Mouse (Mus musculus) layer of hippocampus, adult 2 months (tissue): Measurements from ENCODE around the gene Acsl3. TPM values are rescaled to one million over a fixed set of nuclear protein-coding genes. Genes with fewer than 3 reads are reported as not detected.

ENCODE experiments used
- DNase-seq, 2 experiments: peaks; one replicate each; pipeline ENCODE4 v3.0.0; 2022; ENCODE audit warnings: low spot score in 2 of 2
- H3K27ac ChIP-seq: fragments of 200-600 bp; 2 replicates; pipeline ENCODE4 v1.8.1; 2022
- H3K4me3 ChIP-seq: fragments of 200-600 bp; 2 replicates; pipeline ENCODE4 v1.8.1; 2022; ENCODE audit warnings: mild to moderate bottlenecking
- CTCF ChIP-seq: fragments of 200-600 bp; conservative IDR thresholded peaks from 2 replicates; pipeline ENCODE4 v1.8.1; 2022; ENCODE audit warnings: antibody characterized with exemption, mild to moderate bottlenecking, moderate library complexity
- long read RNA-seq, 2 experiments: library from polyadenylated mRNA; stranded (forward); transcript quantifications; one replicate each; pipeline ENCODE4 v2.0.0; 2021; ENCODE audit warnings: borderline mapping rate in 2 of 2
- total RNA-seq, 2 experiments: library from RNA; stranded (reverse); gene quantifications; 2 replicates each; pipeline ENCODE4 v1.2.3; 2021

Acsl3 gene
- total RNA-seq, result 100 to 1,000 TPM; 186 to 188 TPM
- long read RNA-seq, experiment 1, transcript Acsl3-201 (16 exons, 3,950 nt), result minor isoform, 26 of 107 reads
- long read RNA-seq, experiment 1, transcript Acsl3-205 (15 exons, 2,976 nt), result major isoform, 55 of 107 reads
- long read RNA-seq, experiment 1, partial matches to known transcripts, result 5 of 107 reads
- long read RNA-seq, experiment 1, other reads (novel, unspliced or antisense), result 21 of 107 reads
- long read RNA-seq, experiment 2, transcript Acsl3-201 (16 exons, 3,950 nt), result minor isoform, 43 of 150 reads
- long read RNA-seq, experiment 2, transcript Acsl3-205 (15 exons, 2,976 nt), result major isoform, 77 of 150 reads
- long read RNA-seq, experiment 2, partial matches to known transcripts, result 12 of 150 reads
- long read RNA-seq, experiment 2, other reads (novel, unspliced or antisense), result 18 of 150 reads

DNA sequence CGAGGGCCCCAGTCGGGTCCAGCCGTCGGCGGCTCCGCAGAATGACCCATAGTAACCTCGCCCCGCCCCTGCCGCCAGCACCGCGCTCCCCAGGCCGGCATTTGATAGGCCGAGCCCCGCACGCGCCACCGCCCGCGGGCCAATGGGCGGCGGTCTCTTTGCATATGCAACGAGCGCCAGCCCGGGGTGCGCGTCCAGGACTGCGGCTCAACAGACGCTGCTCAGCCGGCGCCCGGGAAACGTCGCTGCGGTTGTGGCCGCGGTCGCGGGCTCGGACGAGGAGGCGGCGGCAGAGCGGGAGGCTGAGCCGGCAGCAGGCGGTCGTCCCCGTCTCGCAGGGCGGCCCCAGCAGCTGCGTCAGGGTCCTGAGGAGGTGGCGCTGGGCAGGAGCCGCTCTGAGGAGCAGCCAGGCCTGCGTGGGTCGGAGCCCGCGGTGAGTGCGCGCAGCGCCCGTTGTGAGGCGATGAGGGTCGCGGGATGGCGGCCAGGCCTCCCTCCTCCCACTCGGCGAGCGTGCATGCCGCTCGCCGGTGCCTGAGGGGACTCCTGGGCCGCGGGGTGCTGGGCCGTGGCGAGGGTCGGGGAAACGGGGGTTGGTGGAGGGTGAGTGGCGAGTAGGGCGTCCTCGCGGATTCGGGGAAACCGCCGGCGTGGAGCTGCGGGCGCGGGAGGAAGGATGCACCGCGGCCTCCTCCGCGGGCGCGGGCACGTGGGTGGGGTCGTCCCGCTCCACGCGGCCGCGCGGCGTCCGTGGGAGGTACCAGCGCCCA is at the start of gene Acsl3, which contains the start of gene Utp14b:
Acsl3 (plus strand) TSS at position 155 of the 770 bp plus-strand sequence.
Utp14b (plus strand) TSS at position 368 of the 770 bp plus-strand sequence.
- TF ChIP-seq CTCF, result no peak
- peak; percentile 96 for DNase-seq

DNA sequence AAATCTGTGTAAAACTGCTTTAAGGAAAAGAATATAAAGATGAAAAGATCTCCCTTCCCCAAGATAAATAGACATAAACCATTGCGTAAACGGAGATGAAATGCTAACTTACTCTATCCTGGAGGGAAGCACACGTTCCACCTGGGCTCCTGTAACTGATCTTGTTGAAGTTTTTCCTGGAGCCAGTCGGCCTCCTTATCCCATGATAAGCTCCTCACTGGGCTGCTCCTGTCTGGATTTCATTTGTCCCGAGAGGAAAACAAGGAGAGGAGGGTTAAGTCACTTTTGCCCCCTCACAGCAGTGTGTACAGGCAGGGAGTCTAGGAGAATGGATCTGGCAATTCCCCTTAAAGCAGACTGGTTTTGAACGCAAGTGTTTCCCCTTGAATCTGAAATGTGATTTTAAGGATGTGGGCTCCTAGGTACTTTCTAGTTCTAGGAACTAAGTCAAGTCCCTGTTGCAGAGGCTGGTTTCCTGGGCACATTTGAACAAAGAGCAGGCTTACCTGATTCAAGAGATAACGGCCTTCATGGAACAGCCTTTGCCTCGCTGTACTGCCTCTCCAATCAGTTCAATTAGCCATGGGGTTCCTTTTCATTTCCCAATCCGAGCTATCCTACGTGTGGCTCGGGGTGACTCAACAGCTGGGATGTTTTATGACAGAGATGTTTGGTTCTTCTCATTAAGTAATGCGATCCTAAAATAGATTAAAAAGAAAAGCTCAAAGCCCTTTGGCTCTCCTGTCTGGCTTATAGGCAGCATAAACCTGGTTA is 48.3 kb upstream of the Acsl3 start:
- Histone ChIP-seq H3K27ac (no peak overlapping the region), H3K4me3 (no peak overlapping the region)
- no peak for DNase-seq
- TF ChIP-seq CTCF, result no peak

More for the DNA sequence above, at the start of gene Acsl3, which contains the start of gene Utp14b:
- H3K4me3 ChIP-seq, result peak within 1 kb of the TSS; percentile 99
- peak within 1 kb of the TSS; percentile 98 for H3K27ac ChIP-seq

DNA sequence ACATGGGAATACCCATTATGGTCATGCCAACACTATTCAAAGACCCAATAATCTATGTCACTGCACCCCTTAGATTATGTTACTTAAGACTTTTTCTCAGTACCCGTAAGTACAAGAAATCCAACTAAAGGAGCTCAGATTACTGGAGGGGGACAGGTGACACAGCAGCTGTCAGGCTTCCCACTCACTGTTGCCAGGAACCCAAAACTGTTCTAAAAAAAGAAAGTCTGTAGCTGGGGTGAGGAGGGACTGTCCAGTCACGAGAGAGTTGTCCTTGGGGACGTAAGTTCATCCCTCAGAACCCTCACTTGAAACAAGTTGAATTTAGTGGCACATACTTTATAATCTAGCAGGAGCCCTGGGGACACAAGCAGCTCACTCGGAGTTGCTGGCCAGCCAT is 46.6 kb upstream of the Acsl3 start:
- Histone ChIP-seq H3K4me3 (no peak overlapping the region), H3K27ac (no peak overlapping the region)
- DNase-seq, result no peak
- TF ChIP-seq CTCF, result no peak

DNA sequence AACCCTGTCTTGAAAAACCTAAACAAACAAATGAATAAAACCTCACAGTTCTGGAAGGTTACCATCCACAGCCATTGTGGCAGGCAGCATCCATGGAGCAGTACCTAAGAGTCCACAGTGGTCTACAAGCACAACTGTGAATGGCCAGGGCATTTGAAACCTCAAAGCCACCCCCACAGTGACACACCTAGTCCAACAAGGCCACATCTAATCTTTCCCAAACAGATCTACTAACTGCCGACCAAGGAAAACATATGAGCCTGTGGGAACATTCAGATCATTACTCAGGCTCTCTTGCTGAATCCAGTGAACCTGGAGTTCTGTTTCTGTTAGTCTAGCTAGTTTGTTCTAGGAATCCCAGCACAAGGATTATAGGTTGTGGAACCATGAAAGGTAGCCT is 44.7 kb upstream of the Acsl3 start:
- no peak overlapping the region for H3K27ac ChIP-seq
- no peak overlapping the region for H3K4me3 ChIP-seq
- no peak for TF ChIP-seq CTCF
- DNase-seq, result no peak

DNA sequence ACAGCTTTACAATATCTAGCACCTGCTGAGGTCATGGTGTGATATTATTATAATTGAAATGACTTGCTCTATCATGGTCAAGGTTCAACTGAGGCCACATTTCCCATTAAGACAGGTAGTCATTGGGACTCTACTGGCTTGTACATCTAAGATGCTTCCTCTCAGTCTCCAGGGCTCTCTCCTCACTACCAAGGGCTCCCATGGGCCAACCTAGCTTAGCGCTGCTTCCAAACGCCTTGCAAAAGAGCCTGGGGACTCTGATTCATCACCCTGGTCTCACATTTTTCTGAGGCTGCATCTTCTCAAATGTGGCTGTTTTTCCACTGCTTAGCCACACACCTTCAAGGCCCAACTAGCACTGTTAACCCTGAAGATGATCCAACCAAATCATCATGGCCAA is 33.3 kb upstream of the Acsl3 start:
- no peak for TF ChIP-seq CTCF
- Histone ChIP-seq H3K27ac (no peak overlapping the region), H3K4me3 (no peak overlapping the region)
- no peak for DNase-seq

DNA sequence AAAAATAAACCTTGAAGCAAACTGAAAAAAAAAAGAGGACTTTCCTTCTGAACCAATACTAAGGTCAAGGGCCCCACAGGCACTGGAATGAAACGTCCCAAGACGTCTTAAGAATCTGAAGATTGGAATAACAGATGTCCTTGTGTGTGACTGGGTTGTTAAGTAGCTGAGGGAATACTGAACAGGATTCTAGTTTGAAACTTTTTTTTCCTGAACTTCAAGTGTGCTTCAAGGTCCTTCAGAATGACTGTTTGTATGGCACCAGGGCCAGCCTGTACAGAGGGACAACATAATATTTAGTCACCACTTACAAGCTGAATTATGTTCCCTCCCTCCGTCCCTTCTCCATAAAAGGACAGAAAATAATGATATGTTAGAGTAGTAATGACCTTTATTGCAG is 23.1 kb upstream of the Acsl3 start:
- DNase-seq, result no peak
- Histone ChIP-seq H3K27ac (no peak overlapping the region), H3K4me3 (no peak overlapping the region)
- no peak for TF ChIP-seq CTCF

DNA sequence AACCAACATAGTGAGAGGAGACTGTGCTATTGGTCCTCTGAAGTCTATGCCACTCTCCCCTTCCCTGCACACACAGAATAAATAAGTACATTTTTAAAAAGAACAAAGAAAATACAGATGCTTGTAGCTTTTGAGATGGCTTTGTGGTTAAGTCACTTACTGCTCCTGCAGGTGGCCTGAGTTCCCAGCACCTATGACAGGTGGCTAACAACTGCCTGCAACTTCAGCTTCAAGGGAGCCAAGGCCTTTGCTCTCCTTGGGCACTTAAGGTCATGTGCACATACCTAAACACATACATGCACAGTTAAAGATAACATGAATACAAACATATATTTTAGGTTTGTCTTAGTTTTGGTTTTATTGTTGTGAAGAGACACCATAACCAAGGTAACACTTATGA is 16.8 kb upstream of the Acsl3 start:
- Histone ChIP-seq H3K27ac (no peak overlapping the region), H3K4me3 (no peak overlapping the region)
- DNase-seq, result no peak
- TF ChIP-seq CTCF, result no peak

DNA sequence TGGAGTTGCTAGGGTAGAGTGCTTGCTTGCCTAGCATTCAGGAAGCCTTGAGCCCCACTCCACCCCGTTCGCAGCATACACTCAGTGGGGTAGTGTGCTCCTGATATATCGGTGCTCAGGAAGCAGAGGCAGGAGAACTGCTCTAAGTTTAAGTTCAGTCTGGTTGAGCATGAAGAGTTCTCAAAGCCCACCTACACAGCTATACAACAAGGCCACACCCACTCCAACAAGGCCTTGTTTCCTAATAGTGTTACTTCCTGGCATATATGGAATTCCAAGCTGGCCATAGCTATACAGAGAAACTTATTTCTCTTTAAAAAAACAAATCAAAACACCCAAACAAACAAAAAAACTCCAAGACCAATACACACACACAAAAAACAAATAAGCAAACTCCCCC is 15.8 kb upstream of the Acsl3 start:
- no peak for DNase-seq
- no peak for TF ChIP-seq CTCF
- no peak overlapping the region for H3K27ac ChIP-seq
- no peak overlapping the region for H3K4me3 ChIP-seq

DNA sequence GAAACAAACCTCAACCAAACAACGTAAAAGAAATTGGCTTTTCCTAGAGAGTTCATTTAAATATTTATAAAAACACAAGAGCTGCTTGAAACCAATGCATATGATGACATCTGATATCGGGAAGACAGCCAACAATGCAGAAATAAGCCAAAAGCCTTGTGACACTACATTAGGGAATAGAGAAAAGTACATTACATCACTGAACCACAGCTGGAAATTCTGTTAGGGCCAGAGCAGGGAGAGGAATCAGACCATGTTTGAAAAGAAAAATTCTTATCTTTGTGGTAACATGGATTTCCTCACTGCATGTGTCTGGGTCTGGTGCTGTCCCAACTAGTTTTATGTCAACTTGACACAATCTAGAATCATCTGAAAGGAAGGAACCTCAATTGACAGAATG is 15.4 kb upstream of the Acsl3 start:
- TF ChIP-seq CTCF, result no peak
- no peak overlapping the region for H3K27ac ChIP-seq
- no peak overlapping the region for H3K4me3 ChIP-seq
- DNase-seq, result no peak

DNA sequence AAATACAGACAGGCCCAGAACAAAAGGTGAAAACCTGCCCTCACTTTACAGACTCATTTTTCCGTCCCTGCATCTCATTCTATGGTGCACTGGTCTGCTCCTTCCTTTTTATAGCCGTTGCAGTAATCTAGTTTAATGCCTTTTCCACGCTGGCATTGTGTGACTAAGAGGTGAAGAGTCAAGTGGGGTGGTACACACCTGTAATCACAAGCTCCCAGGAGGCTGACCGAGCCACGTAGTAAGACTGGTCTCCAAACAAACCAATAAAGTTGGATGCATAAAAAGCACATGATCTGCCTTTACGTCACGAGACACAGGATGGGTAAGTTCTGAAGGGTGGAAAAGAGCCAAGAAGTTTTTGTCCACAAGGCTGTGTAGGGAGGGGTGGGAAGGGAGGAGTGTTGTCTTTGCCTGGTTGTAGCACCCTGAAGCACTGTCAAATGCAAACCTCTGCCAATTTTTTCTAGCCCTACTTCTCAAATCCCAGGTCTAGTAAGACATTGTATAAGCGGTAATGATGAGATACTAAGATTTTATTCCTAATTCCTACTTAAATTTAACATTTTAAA is 10.2 kb upstream of the Acsl3 start:
- no peak overlapping the region for H3K27ac ChIP-seq
- no peak for TF ChIP-seq CTCF
- DNase-seq, result no peak
- H3K4me3 ChIP-seq, result no peak overlapping the region

DNA sequence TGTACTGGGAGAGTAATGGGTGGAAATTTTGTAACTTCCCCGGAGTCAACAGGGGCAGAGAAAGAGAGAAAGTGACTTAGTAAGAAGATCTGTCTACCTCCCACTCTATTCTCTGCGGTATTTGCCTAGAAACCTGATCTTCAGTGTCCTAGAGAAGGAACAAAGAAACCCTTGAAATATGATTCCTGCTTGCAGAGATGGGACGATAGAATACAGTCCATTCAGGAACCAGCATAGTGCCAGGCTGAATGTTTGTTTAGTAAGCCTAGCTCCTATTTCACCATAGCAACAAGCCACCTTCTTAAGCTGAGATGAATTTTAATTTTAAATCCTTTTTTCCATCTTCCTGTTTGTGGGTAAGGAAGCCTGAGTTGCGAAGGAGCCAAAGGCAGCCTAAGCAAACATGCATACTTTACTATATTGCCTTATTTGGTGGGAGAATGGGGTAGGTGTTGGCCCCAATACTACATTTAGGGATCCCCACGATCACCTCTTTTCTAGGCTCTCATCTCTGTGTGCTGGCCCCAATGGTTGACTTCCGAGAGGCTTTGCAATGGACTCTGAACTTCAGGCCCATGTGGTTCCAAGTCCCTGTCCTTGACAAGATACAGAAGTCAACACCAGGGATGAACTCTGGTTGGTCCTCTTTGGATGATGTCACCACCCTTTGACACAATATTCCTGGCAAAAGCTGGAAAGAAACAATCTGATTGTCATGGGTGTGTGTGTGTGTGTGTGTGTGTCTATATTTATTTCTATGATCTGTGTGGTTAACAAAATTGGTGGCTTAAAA is 8.2 kb upstream of the Acsl3 start:
- DNase-seq, result no peak
- no peak for TF ChIP-seq CTCF
- no peak overlapping the region for H3K4me3 ChIP-seq
- H3K27ac ChIP-seq, result no peak overlapping the region

DNA sequence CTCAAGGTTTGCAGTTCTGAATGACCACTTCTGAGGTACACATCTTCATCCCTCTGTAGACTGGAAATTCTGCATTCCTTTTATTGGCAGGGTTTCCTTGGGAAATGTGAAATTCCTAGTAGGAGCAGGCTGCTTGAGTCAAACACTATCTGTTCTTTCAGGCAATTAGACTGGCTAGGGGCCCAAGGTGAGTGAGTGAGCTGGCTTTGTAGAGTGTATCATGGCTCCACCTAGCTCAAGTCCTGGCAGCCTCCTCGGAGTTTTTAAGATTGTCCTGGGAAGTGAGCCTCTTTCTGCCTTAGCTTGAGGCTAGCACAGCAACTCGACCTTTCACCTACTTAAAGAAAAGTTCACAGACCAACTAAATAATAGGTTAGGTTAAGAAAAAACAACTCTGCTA is 1.2 kb upstream of the Acsl3 start:
- TF ChIP-seq CTCF, result no peak
- no peak overlapping the region for H3K4me3 ChIP-seq
- no peak for DNase-seq
- H3K27ac ChIP-seq, result peak overlapping the region; percentile 39; the same call in 1 of the 2 replicates
